Mouse (Mus musculus): ENCODE measurements at regions not wholly inside any gene's neighbourhood (a gene's known extent, or its start where the extent isn't known, plus 50 kb on each side); places are given as distances from the start of the nearest gene placed in this dataset.

- Histone ChIP-seq H3K4me1 (ENCODE audit: control insufficient read depth, insufficient read depth, low read length) (no peaks in the 10 kb centered on the region), H3K4me3 (ENCODE audit: insufficient read depth, low read length) (no peak overlapping the region), H3K27ac (ENCODE audit: insufficient read depth, low read length) (no peak overlapping the region)
- TF ChIP-seq POLR2A (IDR thresholded peaks at IDR 0.05; ENCODE audit: extremely low read depth, insufficient read depth, low read length) = no peak
- no peak for TF ChIP-seq CTCF (IDR thresholded peaks at IDR 0.05; ENCODE audit: extremely low read depth, insufficient read depth, low read length)
Observed at GRCm38 (mm10) chr8:34600880-34601279, 489.3 kb upstream of the Gm10131 start.

- Histone ChIP-seq H3K27ac (ENCODE audit: insufficient read depth, low read length) (no peak overlapping the region), H3K4me1 (ENCODE audit: control insufficient read depth, insufficient read depth, low read length) (no peaks in the 10 kb centered on the region), H3K4me3 (ENCODE audit: insufficient read depth, low read length) (no peak overlapping the region)
- no peak for TF ChIP-seq CTCF (IDR thresholded peaks at IDR 0.05; ENCODE audit: extremely low read depth, insufficient read depth, low read length)
- TF ChIP-seq POLR2A (IDR thresholded peaks at IDR 0.05; ENCODE audit: extremely low read depth, insufficient read depth, low read length) = no peak
Observed at GRCm38 (mm10) chr8:34596593-34596992, 485.1 kb upstream of the Gm10131 start.

DNA sequence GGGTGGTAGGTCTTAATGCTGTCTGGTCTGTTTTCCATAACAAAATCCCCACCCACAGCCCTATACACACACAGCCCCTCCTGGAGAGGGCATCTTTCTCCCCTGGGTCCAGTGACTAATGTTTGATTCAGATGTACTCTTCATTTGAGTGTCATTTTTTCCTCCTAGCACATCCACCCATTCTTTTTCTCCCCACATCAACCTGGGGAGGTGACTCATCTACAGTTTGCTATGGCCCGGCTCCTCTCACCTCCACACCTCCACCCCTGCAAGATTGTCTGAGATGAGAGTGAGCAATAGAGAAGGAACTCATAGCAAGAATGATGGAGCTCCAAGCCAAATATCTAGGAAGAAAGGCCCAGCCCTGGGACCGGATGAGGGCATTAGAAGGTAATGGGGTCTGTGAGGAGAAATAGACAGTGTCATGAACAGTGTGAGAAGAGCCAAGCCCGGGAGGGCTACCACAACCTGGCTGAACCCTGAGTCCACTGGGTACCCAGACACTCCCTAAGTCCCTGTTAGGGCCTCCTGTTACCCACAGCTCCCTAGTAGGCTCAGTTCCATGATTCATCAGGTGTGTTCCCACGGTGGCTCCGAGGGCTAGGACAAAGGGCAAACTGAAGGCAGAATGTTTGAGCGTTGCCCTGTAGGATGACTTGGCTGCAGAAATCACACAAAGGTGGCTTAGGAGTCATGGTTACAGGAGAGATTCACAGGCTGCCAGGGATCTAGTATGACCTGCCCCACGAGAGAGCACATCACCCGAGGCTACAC lies 479.6 kb upstream of the Gm10131 start:
- no peak for TF ChIP-seq POLR2A (IDR thresholded peaks at IDR 0.05; ENCODE audit: extremely low read depth, insufficient read depth, low read length)
- no peak for TF ChIP-seq CTCF (IDR thresholded peaks at IDR 0.05; ENCODE audit: extremely low read depth, insufficient read depth, low read length)
- Histone ChIP-seq H3K4me1 (ENCODE audit: control insufficient read depth, insufficient read depth, low read length) (no peaks in the 10 kb centered on the region), H3K4me3 (ENCODE audit: insufficient read depth, low read length) (no peak overlapping the region), H3K27ac (ENCODE audit: insufficient read depth, low read length) (no peak overlapping the region)

DNA sequence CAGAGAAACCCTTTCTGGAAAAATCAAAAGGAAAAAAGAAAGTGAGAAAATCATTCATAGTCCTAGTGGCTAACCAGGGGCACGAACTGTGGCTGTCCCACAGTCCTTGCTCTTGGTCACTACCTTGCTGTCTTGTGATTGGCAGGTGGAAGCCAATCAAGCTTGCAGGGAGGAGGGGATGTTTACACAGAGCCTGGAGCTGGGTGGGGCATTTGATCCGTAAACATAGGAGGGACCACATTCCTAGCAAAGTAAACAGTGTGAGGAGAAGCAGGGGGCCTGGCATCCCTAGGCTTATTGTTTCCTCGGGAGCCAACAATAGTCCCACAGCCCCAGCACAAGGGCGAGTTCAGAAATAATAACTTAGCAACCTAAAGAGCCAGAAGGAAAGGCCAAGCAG lies 466.5 kb upstream of the Gm10131 start:
- no peak for TF ChIP-seq POLR2A (IDR thresholded peaks at IDR 0.05; ENCODE audit: extremely low read depth, insufficient read depth, low read length)
- TF ChIP-seq CTCF (IDR thresholded peaks at IDR 0.05; ENCODE audit: extremely low read depth, insufficient read depth, low read length) = no peak
- H3K27ac ChIP-seq (ENCODE audit: insufficient read depth, low read length) = no peak overlapping the region

DNA sequence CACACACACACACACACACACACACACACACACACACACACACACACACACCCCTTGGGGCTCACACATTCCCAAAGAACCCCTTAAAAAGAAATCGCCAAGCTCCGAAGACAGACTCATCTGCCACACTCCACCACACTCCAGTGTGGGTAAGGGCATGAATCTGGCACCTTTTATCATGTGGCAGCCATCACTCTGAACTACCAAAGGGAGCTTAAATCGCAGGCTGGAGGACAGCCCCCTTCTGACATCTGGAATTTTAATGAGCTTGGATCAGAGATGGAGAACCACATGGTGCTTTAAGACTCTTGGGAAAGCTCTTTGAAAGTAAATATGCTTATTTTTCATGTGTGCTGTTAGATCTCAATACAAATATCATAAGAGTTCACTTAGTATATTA lies 462.5 kb upstream of the Gm10131 start:
- Histone ChIP-seq H3K4me1 (ENCODE audit: control insufficient read depth, insufficient read depth, low read length) (no peaks in the 10 kb centered on the region), H3K27ac (ENCODE audit: insufficient read depth, low read length) (no peak overlapping the region), H3K4me3 (ENCODE audit: insufficient read depth, low read length) (no peak overlapping the region)
- TF ChIP-seq POLR2A (IDR thresholded peaks at IDR 0.05; ENCODE audit: extremely low read depth, insufficient read depth, low read length) (no peak), CTCF (IDR thresholded peaks at IDR 0.05; ENCODE audit: extremely low read depth, insufficient read depth, low read length) (no peak)

More for the DNA sequence above, 466.5 kb upstream of the Gm10131 start:
- H3K4me1 ChIP-seq (ENCODE audit: control insufficient read depth, insufficient read depth, low read length) = no peaks in the 10 kb centered on the region
- no peak overlapping the region for H3K4me3 ChIP-seq (ENCODE audit: insufficient read depth, low read length)

- Histone ChIP-seq H3K4me1 (ENCODE audit: control insufficient read depth, insufficient read depth, low read length) (no peaks in the 10 kb centered on the region), H3K4me3 (ENCODE audit: insufficient read depth, low read length) (no peak overlapping the region), H3K27ac (ENCODE audit: insufficient read depth, low read length) (no peak overlapping the region)
- TF ChIP-seq POLR2A (IDR thresholded peaks at IDR 0.05; ENCODE audit: extremely low read depth, insufficient read depth, low read length) (no peak), CTCF (IDR thresholded peaks at IDR 0.05; ENCODE audit: extremely low read depth, insufficient read depth, low read length) (no peak)
Observed at GRCm38 (mm10) chr8:34573007-34573881, 461.7 kb upstream of the Gm10131 start.

GRCm38 (mm10) chr8:34571736-34572135 lies 460.2 kb upstream of the Gm10131 start:
- no peak for TF ChIP-seq CTCF (IDR thresholded peaks at IDR 0.05; ENCODE audit: extremely low read depth, insufficient read depth, low read length)
- no peak for TF ChIP-seq POLR2A (IDR thresholded peaks at IDR 0.05; ENCODE audit: extremely low read depth, insufficient read depth, low read length)
- Histone ChIP-seq H3K4me1 (ENCODE audit: control insufficient read depth, insufficient read depth, low read length) (no peaks in the 10 kb centered on the region), H3K4me3 (ENCODE audit: insufficient read depth, low read length) (no peak overlapping the region), H3K27ac (ENCODE audit: insufficient read depth, low read length) (no peak overlapping the region)

DNA sequence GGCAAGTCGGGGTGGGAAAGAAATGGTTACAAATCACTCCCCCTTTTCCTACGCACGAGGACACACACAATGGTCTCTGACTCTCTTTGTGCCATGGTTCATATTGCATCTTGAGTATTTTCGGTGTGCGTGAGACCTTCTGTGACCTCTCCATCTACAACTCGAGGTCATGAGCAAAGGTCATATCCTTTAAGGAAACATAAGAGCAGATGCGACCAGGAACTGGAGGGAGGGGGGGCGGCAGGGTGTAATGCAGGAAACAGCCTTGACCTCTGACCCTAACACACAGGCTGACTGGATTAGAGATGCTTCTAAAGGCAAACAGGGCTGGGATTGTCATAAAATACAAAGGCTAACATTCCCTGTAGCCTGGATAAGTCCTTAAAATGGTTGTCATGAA lies 450.7 kb upstream of the Gm10131 start:
- no peak overlapping the region for H3K27ac ChIP-seq (ENCODE audit: insufficient read depth, low read length)
- H3K4me3 ChIP-seq (ENCODE audit: insufficient read depth, low read length) = no peak overlapping the region
- TF ChIP-seq POLR2A (IDR thresholded peaks at IDR 0.05; ENCODE audit: extremely low read depth, insufficient read depth, low read length) = no peak
- TF ChIP-seq CTCF (IDR thresholded peaks at IDR 0.05; ENCODE audit: extremely low read depth, insufficient read depth, low read length) = no peak
- no peaks in the 10 kb centered on the region for H3K4me1 ChIP-seq (ENCODE audit: control insufficient read depth, insufficient read depth, low read length)

DNA sequence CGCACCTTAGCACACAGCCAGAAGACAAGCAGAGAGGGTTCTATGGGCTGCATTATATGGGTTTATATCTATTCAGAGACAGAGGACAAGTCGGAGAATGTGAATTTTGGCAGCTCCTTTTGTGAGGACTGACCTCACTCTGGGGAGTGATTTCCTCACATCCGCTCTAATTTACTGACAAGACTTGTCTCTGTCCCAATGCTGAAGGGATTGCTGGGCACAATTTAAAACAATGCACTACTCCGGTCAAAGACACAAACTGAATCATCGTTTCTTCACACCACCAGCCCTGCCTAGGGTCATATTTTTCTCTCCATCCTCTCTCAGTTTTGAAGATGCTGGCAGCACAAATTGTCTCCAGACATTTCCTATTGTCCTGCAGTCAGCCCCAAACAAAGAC lies 438.2 kb upstream of the Gm10131 start:
- Histone ChIP-seq H3K4me1 (ENCODE audit: control insufficient read depth, insufficient read depth, low read length) (no peaks in the 10 kb centered on the region), H3K27ac (ENCODE audit: insufficient read depth, low read length) (no peak overlapping the region), H3K4me3 (ENCODE audit: insufficient read depth, low read length) (no peak overlapping the region)
- no peak for TF ChIP-seq CTCF (IDR thresholded peaks at IDR 0.05; ENCODE audit: extremely low read depth, insufficient read depth, low read length)
- TF ChIP-seq POLR2A (IDR thresholded peaks at IDR 0.05; ENCODE audit: extremely low read depth, insufficient read depth, low read length) = no peak

Data from cortical plate, adult 2 months (tissue).